Mouse (Mus musculus): ENCODE data around the gene Rasgef1a. TPM values are rescaled to one million over a fixed set of nuclear protein-coding genes. Genes with fewer than 3 reads are reported as not detected.

Rasgef1a gene
- not detected in 2 replicates for total RNA-seq (2014; fragmentation: Nextera tagmentation)
- total RNA-seq (2017) = not detected in 2 replicates

DNA sequence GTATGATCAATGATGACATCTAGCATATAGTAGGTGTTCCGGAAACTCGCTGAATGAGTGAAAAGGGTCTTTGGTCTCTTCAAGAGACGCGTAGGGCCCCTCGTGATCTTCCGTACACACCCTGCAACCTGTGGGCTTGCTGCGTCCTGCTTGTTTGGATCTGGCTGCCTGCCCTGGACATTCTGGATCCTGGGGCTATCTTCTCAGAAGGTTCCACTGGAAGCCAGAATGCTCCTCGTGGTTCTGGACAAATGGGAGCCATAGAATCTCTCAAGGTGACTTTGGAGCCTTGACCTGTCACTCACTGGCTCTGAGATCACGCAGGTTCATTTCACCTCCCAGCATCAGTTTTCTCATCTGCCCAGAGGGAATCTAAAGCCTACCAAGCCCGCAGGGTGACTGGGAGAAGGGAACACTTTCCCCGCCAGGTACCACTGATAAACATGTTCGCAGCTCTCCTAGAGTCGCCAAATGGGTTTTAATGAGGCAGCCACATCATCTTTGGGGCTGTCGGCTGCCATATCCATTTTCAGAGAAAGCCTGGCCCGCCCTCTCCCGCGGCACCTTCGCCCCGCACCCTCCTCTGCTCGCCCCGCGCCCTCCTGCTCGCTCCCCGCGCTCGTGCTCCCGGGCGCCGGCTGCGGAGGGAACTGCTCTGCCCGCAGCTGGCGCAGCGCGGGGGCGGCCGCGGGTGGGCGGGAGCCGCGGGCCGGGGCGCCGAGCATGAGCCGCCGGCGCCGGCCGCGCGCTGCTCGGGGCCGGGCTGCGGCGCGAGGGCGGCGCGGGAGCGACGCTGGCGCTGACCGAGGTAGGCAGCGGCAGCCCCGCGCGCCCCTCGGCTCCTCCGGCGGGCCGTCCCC lies at the start of gene Rasgef1a:
Gene Rasgef1a (plus strand): TSS at position 683 of the 860 bp plus-strand sequence.
- no peak; the same call in 1 of the 2 replicates for ATAC-seq (replicated peaks; ENCODE audit: poor library complexity, severe bottlenecking)

DNA sequence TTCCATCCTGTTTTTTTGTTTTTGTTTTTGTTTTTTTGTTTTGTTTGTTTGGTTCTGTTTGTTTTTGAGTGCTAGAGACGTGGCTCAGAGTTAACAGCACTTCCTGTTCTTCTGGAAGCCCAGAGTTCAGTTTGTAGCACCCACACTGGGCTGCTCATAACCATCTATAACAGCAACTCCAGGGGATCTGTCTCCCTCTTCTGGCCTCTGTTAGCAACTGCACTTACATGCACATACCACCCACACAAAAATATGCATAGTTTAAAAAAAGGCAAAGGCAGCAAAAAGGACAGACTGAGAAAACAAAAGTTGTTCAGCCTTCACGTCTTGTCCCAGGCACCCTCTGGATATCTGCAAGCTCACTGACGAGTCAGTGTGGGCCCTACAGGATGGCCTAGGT lies 48.0 kb upstream of the Rasgef1a start:
- no peak for ATAC-seq (replicated peaks; ENCODE audit: poor library complexity, severe bottlenecking)

DNA sequence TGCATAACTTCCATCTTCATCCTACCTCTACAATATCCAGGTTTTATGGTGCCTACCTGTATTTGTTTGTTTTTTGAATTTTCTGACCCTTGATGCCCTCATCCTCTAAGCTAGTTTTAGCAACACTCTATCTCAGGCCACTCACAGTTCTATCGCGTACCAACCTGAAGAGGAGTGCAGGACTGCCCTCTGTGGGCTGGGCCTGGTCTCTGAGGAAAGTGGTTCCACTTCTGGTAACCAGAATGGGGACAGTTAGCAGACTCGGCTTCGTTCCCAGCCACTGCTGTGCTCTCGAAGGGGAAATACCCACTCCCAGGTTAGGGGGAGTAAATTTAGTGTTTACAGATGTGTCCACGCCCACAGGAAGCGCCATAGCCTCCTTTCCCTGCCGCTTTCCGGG lies 44.5 kb upstream of the Rasgef1a start:
- peak; percentile 59 for ATAC-seq (replicated peaks; ENCODE audit: poor library complexity, severe bottlenecking)

DNA sequence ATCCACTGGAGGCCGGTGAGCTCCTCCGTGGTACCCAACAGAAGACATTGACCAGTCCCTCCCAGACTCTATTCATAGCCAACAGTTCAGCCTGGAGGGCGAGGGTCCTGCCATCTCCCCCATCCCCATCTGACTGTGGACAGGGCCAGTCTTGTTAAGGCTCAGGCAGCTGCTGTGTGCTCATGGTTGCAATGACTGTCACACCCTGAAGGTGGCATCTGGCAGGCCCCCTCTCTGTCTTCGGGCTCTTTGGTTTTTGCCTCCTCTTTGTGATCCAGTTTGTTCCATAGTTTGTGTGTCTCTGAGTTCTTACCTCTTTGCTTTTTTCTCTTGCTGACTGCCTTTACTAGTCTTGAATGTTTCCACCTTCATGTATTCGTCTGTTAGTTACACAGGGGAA lies 24.1 kb upstream of the Rasgef1a start:
- ATAC-seq (replicated peaks; ENCODE audit: poor library complexity, severe bottlenecking) = no peak

DNA sequence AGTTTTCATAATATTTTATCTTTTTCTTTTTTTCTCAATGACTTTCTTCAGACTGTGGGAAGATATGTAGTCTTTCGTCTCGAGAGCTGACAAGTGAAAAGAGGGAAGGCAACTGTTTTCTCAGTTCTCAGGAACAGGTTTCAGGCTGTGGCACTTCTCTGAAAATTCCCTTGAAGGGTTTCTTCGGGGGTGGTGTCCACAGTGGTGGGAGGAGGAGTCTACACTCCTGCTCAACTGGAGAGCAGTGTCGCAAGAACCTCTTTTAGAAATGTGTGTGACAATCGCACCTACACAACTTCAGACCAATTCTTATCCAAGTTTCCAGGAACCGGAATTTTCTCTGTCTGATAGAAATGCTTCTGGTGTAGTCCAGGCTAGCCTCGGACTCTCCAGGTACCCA lies 22.0 kb upstream of the Rasgef1a start:
- ATAC-seq (replicated peaks; ENCODE audit: poor library complexity, severe bottlenecking) = no peak

DNA sequence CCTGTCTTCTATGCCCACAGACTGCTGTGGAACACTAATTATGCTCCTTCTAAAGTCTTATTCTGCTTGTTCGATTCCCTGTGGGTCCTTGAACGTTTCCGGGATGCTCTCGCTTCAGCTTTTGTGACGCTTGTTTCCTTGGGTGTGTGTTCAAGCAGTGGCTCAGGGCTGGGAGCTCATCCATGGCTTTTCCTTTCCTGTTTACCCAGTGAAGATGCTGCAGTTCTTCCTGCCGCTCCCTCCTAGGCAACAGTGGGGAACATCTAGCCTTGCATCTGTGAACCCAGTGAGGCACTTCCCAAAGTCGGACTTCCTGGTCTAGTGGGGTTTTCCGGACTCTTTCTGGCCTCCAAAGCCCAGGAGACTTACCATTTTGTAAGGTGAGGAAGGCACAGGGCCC lies 20.6 kb upstream of the Rasgef1a start:
- no peak for ATAC-seq (replicated peaks; ENCODE audit: poor library complexity, severe bottlenecking)

DNA sequence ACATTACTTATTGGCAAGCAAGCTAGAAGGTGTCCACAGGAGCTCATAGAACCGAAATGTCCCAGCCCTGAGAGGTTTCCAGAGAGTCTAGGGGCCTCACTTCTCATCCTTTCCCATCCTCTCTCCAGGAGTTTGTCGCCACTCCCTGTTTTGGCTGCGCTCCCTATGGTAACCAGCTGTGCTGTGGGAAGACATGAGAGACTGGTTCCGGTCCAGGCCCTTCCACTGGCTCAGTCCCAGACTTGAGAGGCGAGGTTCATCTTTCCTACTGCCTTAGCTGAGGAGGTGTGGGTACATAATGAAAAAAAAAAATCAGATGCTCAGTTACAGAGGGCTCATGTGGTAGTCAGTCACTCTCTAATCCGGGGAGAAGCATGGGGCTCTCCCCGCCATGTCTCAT lies 19.9 kb upstream of the Rasgef1a start:
- ATAC-seq (replicated peaks; ENCODE audit: poor library complexity, severe bottlenecking) = no peak

DNA sequence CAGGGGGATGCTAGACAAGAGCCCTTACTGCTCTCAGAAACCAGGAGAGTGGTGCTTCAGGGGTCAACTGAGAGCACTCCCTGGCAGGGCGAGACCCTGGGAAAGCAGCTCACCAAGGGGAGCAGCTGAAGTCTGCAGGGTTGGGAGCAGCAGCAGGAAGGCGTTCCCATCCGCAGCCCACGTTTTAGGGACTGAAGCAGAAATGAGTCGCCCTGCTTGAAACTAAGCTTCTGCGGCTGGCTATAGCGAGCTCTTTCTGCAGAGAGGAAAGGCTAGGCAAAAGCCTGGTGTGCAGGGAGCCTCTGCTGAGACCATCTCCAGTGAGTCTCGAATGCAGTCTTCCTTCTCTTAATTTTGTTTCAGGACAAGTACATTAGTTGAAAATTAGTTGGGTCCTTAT lies 19.3 kb upstream of the Rasgef1a start:
- ATAC-seq (replicated peaks; ENCODE audit: poor library complexity, severe bottlenecking) = no peak

DNA sequence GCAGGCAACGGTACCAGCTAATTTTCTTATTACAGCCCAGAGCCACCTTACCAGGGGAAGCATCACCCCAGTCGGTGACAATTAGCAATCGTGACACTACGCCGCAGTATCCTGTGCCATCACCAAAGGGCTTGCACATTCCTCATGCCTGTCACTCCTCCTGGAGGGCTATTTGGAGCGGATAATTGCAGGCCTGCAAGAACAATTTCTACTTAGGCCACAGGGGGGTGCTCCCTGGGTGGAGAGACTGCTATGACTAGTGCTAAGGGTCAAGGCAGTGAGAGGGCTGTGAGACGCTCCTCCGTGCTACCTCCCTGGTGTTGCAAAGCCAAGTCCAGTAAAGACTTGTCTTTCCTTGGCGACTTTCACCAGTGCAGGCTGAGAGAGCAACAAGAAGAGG lies 16.1 kb upstream of the Rasgef1a start:
- no peak for ATAC-seq (replicated peaks; ENCODE audit: poor library complexity, severe bottlenecking)

DNA sequence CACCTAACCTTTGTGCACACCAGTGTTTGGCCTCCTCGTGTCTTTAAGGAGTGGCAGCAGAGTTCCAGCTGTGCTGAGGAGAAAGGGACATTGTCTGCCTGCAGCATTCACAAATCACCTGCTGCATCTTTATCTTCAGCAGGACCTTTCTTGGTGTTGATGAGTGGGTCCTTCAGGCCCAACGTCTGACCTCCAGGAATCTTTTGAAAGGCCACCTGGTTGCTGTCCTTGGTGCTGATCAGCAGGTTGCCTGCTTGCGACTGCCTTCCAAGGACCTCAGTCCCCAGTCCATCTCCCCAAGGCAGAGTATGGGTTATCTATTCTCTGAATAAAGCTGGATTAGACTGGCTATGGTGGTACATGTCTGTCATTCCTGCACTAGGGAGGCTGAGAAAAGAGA lies 10.0 kb upstream of the Rasgef1a start:
- no peak; the same call in 1 of the 2 replicates for ATAC-seq (replicated peaks; ENCODE audit: poor library complexity, severe bottlenecking)

DNA sequence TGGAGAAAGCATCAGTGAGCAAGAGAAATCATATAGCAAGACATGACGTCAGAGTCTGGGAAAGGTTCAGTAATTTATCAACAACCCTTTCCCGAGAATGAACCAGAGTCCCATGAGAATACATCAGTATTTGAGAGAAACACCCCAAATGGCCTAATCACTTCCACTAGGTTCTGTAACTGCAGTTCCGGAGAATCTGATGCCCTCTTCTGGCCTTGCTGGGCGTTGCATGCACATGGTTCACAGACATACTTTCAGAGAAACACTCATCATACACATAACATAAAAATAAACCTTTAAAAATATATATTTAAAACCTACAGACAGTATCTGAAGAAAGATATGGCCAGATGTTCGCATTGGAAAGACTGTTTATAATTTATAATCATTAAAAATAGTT lies 3.9 kb upstream of the Rasgef1a start:
- ATAC-seq (replicated peaks; ENCODE audit: poor library complexity, severe bottlenecking) = peak; percentile 53

DNA sequence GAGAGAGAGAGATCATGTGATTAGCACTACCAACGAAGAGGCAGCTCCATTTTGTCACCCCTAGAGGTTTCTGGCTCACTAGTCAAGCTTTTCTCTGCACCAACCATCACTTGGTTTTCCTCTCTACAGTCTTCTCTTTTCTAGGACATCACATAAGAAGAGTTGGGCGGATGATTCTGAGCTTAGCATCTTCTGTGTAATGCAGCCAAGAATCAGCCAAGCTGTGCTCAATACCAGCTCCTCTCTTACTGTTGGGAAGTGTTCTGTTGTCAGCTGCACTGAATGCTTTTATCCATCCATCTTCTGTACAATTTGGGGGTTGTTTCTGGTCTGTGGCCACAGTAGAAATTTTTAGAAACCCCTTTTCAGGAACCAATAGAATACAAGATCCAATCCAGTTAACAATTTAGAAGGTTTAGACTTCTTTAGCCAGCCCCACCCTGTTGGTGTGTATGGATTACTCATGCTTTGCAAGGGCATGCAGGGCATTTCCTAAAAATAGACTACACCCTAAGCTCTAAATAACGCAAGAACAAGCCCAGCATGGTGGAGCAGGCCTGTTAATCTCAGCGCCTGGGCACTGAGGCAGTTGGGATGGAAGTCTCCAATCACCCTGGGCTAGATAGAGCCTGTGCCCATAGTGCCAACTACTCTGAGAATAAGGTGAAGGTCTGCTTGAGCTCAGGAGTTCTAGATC lies 3.2 kb upstream of the Rasgef1a start:
- ATAC-seq (replicated peaks; ENCODE audit: poor library complexity, severe bottlenecking) = no peak

DNA sequence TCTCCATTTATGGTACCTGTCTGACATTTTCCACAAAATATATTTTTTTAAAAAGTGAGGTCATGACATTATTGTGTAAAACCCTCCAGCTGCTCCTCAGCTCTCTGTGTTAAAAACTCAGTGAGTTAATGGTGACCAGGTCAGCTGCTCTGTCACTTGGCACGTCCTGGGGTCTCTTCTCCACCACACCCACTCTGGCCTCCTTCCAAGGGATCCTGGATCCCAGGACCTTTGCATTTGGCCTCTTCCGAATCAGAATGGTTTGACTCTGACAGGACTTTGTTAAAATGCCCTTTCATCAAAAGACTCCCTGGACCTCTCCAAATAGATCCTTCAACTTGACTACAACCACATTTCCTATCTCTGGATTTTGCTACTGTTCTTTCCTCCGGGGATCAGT lies 982 bp upstream of the Rasgef1a start:
- ATAC-seq (replicated peaks; ENCODE audit: poor library complexity, severe bottlenecking) = no peak

DNA sequence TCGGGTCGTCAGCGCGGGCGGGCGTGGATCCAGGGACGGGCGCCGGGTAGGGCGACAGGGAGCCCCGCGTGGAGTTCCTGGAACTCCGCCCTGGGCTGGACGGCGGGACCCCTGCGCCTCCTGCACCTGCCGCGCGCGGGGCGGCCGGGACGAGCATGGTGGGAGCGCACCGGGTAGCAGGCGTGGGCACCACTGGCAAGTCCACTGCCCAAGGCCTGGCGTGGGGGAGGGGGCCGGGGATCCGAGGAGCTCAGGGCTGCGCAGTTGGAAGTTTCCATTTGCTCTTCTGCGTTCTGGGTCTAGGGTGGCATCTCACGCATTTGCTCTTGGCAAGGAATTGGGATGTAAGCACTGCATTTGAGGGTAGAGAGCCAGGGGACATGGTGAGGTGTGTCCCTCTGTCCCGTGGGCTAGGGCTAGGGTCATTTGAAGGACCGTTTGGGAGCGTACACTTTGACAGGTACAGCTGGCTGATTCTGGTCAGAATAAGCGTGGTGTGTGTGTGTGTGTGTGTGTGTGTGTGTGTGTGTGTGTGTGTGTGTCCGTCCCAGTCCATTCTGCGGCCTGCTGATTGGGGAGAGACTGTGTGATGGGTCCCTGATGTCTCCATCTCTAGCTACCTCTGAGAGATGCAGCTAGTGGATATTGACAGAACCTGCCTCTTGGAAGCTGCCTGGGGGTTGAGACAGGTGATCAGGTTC lies 528 bp downstream of the Rasgef1a start:
- 0 out of 2 replicates have a peak, but pooled peaks have one; percentile 20 for ATAC-seq (replicated peaks; ENCODE audit: poor library complexity, severe bottlenecking)

DNA sequence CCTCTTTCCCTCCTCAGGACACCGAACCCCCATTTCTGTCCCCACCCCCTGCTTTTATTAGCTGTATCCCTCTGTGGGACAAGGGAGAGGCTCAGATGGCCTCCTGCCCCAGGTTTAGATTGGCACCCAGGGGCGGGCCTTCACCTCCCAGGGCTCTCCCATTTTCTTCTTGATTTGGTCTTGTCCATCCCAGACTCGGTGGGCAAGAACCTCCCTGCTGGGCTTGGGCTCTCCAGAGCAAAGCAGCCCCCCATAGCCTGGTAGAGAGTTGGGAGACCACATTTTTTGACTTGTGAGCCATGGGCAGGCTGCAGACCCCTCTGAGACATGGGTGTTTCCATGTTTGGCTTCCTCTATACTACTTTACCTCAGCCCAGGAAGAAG lies 1.1 kb downstream of the Rasgef1a start:
- no peak for ATAC-seq (replicated peaks; ENCODE audit: poor library complexity, severe bottlenecking)

DNA sequence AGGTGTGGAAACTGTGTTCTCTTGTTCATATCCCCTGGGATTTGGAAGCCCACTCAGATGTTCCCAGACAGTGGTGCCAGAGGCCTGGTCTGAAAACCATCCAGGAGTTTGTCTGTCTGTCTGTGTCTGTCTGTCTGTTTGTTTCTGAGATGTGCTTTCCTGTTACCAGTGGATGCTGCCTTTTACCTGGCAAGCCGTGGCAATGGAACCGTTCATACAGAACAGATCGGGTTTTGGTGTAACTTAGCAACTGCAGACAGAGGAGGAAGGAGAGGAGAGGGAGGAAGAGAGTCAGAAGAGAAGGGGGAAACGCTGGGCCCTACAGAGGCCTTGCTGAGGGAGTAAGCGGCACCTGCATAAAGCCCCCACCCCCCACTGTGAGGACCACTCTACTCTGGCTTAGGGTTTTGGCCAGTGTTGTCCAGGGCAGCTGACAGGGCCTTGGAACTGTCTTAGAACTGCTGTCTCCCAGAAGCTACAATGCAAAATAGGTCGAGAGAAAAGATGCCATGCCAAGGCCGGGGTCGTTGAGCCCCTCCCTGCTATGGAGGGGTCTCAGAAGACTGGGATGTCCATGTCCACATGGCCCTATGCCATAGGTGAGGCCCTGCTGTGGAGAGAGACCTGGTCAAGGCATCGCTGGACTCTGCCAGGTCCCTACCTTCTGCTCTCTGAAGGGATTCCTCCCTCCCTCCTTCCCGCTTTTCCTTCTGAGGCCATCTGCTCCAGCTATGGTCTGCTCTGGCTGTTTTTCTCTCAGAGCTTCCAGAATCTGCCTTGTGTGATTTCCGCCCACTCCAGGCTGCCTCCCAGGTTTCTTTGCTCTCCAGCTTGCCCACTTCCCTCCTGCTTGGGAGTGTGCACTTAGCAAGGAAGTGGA lies 2.0 kb downstream of the Rasgef1a start:
- ATAC-seq (replicated peaks; ENCODE audit: poor library complexity, severe bottlenecking) = no peak

DNA sequence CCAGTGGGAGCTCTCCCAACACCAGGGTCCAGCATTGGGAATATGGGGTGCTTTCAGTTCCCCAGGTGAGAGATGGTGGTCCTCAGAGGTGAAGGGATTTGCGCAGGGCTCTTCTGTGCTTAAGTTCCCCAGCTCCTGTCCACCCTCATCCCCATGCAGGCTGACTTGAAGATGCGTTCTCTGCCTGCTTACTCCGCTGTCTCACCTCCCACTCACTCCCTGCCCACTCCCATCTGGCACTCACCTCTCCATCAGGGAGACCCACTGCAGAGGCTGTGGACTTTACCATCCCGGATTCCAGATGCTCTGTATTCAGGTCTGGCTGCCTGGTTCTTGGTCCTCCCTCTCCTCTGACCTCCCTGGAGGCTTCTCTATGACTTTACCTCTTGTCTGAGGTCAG lies 3.6 kb downstream of the Rasgef1a start:
- no peak for ATAC-seq (replicated peaks; ENCODE audit: poor library complexity, severe bottlenecking)

DNA sequence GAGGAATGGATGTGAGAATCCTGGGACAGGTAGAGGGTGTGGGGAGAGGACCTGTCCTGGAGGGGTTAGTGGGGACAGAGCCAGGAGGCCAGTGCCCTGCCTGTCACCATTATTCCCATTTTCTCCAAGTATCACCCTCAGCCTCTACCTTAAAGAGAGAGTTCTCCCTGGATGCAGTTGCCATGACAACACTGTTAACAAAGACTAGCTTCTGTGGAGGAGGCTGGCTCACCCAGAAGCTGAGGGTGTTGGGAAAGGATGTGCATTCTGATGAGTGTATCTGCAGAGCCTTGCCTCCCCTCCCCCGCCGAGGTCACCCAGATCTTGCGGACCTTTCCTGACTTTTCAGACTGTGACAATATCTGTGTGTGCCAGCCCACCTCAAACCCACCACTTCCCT lies 4.7 kb downstream of the Rasgef1a start:
- ATAC-seq (replicated peaks; ENCODE audit: poor library complexity, severe bottlenecking) = no peak

DNA sequence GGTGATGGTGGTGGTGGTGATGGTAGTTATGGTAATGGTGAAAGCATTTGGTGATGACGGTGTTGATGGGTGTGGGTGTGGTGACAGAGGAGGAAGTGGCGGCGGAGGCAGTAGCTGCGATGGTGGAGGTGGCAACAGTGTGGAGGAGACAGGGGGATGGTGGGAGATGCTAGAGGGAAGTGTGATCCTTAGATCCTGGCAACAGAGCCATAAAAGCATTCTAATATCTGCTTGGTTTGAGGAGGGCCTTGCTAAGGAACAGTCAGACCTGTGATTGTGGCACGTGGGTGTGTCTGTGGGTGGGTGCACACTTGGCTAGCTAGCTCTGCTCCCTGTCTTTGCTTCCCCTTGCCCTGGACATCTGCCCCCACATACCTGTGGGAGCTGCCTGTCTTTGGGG lies 7.4 kb downstream of the Rasgef1a start:
- no peak for ATAC-seq (replicated peaks; ENCODE audit: poor library complexity, severe bottlenecking)

DNA sequence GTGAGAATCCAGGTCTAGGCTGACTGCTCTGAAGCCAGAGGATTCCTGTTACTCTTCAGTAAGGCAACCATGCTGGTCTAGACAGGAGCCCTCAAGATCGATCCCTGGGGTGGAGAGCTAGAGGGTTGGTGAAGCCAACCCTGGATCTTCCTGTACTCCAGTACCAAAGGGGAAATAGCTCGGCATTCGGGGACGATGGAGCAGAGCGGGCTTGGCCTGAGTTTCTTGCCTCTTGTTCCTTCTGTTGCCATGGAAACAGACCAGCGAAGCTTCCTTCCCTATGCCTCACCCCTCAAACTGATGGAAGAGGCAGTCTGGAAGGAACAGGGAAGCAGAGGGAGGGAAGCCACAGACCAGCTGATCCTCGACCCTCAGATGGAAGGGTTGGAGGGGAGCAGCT lies 8.3 kb downstream of the Rasgef1a start:
- no peak for ATAC-seq (replicated peaks; ENCODE audit: poor library complexity, severe bottlenecking)

Measured in granulocyte monocyte progenitor cell, adult 5-6 weeks (primary cell).